Mouse (Mus musculus): Measurements from ENCODE around the gene Nox3. TPM values are rescaled to one million over a fixed set of nuclear protein-coding genes. Genes with fewer than 3 reads are reported as not detected.

The Nox3 gene
- under 1 TPM in 1 of 26 experiments, not detected in 25; 0.61 TPM for total RNA-seq (2018; cell fraction: chromatin; rRNA removed)
- under 1 TPM in 1 of 26 experiments, not detected in 25; 0.05 TPM for total RNA-seq (2018; cell fraction: cytosol; rRNA removed)
- total RNA-seq (2018; cell fraction: nucleus; rRNA removed): not detected
- not detected in 3 replicates for polyA plus RNA-seq (2018)

- Histone ChIP-seq H3K36me3 (ENCODE audit: inconsistent target) (no peaks in the 10 kb centered on the region), H3K79me2 (ENCODE audit: inconsistent target) (no peaks in the 10 kb centered on the region), H3K4me3 (ENCODE audit: inconsistent target) (no peak within 1 kb of the TSS), H3K27ac (no peak within 1 kb of the TSS)
- 90% methylated on average over 9 of the region's 9 CpGs for WGBS (ENCODE audit: missing documents)
These were observed at the start of gene Nox3 for GRCm38 (mm10) chr17:3696161-3696560. Nox3 (minus strand) TSS chr17:3696261.

GRCm38 (mm10) chr17:3744402-3744801 lies 48.3 kb upstream of the Nox3 start:
- no peaks in the 10 kb centered on the region for H3K36me3 ChIP-seq (ENCODE audit: inconsistent target)
- no peaks in the 10 kb centered on the region for H3K79me2 ChIP-seq (ENCODE audit: inconsistent target)
- WGBS (ENCODE audit: missing documents): 17% methylated on average over 2 of the region's 2 CpGs
- no peak overlapping the region for H3K27ac ChIP-seq
- no peak overlapping the region for H3K4me3 ChIP-seq (ENCODE audit: inconsistent target)

- Histone ChIP-seq H3K79me2 (ENCODE audit: inconsistent target) (no peaks in the 10 kb centered on the region), H3K4me3 (ENCODE audit: inconsistent target) (no peak overlapping the region), H3K36me3 (ENCODE audit: inconsistent target) (no peaks in the 10 kb centered on the region), H3K27ac (no peak overlapping the region)
- 90% methylated on average over 2 of the region's 2 CpGs for WGBS (ENCODE audit: missing documents)
These were observed 40.9 kb upstream of the Nox3 start for GRCm38 (mm10) chr17:3736936-3737335.

GRCm38 (mm10) chr17:3734286-3734685 lies 38.2 kb upstream of the Nox3 start:
- no peak overlapping the region for H3K27ac ChIP-seq
- no peak overlapping the region for H3K4me3 ChIP-seq (ENCODE audit: inconsistent target)
- H3K79me2 ChIP-seq (ENCODE audit: inconsistent target): no peaks in the 10 kb centered on the region
- no peaks in the 10 kb centered on the region for H3K36me3 ChIP-seq (ENCODE audit: inconsistent target)

- Histone ChIP-seq H3K79me2 (ENCODE audit: inconsistent target) (no peaks in the 10 kb centered on the region), H3K4me3 (ENCODE audit: inconsistent target) (no peak overlapping the region), H3K36me3 (ENCODE audit: inconsistent target) (no peaks in the 10 kb centered on the region), H3K27ac (no peak overlapping the region)
- WGBS (ENCODE audit: missing documents): 89% methylated on average over 1 of the region's 1 CpGs
These were observed 9.4 kb upstream of the Nox3 start for GRCm38 (mm10) chr17:3705350-3705930.

GRCm38 (mm10) chr17:3702320-3702719 lies 6.3 kb upstream of the Nox3 start:
- H3K4me3 ChIP-seq (ENCODE audit: inconsistent target): no peak overlapping the region
- 79% methylated on average over 2 of the region's 3 CpGs for WGBS (ENCODE audit: missing documents)
- no peaks in the 10 kb centered on the region for H3K79me2 ChIP-seq (ENCODE audit: inconsistent target)
- H3K36me3 ChIP-seq (ENCODE audit: inconsistent target): no peaks in the 10 kb centered on the region
- no peak overlapping the region for H3K27ac ChIP-seq

- no peaks in the 10 kb centered on the region for H3K36me3 ChIP-seq (ENCODE audit: inconsistent target)
These were observed 3.2 kb downstream of the Nox3 start for GRCm38 (mm10) chr17:3692817-3693216.

GRCm38 (mm10) chr17:3690499-3691258 lies 5.4 kb downstream of the Nox3 start:
- no peaks in the 10 kb centered on the region for H3K36me3 ChIP-seq (ENCODE audit: inconsistent target)
- no peak overlapping the region for H3K4me3 ChIP-seq (ENCODE audit: inconsistent target)
- no peaks in the 10 kb centered on the region for H3K79me2 ChIP-seq (ENCODE audit: inconsistent target)
- 25% methylated on average over 8 of the region's 8 CpGs for WGBS (ENCODE audit: missing documents)
- H3K27ac ChIP-seq: no peak overlapping the region

More at GRCm38 (mm10) chr17:3692817-3693216, 3.2 kb downstream of the Nox3 start:
- Histone ChIP-seq H3K27ac (no peak overlapping the region), H3K79me2 (ENCODE audit: inconsistent target) (no peaks in the 10 kb centered on the region), H3K4me3 (ENCODE audit: inconsistent target) (no peak overlapping the region)
- 88% methylated on average over 8 of the region's 8 CpGs for WGBS (ENCODE audit: missing documents)

- Histone ChIP-seq H3K36me3 (ENCODE audit: inconsistent target) (no peaks in the 10 kb centered on the region), H3K79me2 (ENCODE audit: inconsistent target) (no peaks in the 10 kb centered on the region), H3K27ac (no peak overlapping the region), H3K4me3 (ENCODE audit: inconsistent target) (no peak overlapping the region)
- WGBS (ENCODE audit: missing documents): 68% methylated on average over 3 of the region's 3 CpGs
These were observed 12.4 kb downstream of the Nox3 start for GRCm38 (mm10) chr17:3683662-3684061.

- no peaks in the 10 kb centered on the region for H3K79me2 ChIP-seq (ENCODE audit: inconsistent target)
- H3K36me3 ChIP-seq (ENCODE audit: inconsistent target): no peaks in the 10 kb centered on the region
- no peak overlapping the region for H3K27ac ChIP-seq
- no peak overlapping the region for H3K4me3 ChIP-seq (ENCODE audit: inconsistent target)
- WGBS (ENCODE audit: missing documents): 82% methylated on average over 4 of the region's 4 CpGs
These were observed 26.8 kb downstream of the Nox3 start for GRCm38 (mm10) chr17:3669226-3669625.

- WGBS (ENCODE audit: missing documents): 94% methylated on average over 4 of the region's 4 CpGs
These were observed 28.8 kb downstream of the Nox3 start for GRCm38 (mm10) chr17:3667287-3667686.

GRCm38 (mm10) chr17:3665321-3665720 lies 30.7 kb downstream of the Nox3 start:
- 90% methylated on average over 4 of the region's 4 CpGs for WGBS (ENCODE audit: missing documents)
- Histone ChIP-seq H3K4me3 (ENCODE audit: inconsistent target) (no peak overlapping the region), H3K36me3 (ENCODE audit: inconsistent target) (no peaks in the 10 kb centered on the region), H3K27ac (no peak overlapping the region), H3K79me2 (ENCODE audit: inconsistent target) (no peaks in the 10 kb centered on the region)

More at GRCm38 (mm10) chr17:3667287-3667686, 28.8 kb downstream of the Nox3 start:
- Histone ChIP-seq H3K36me3 (ENCODE audit: inconsistent target) (no peaks in the 10 kb centered on the region), H3K27ac (no peak overlapping the region), H3K79me2 (ENCODE audit: inconsistent target) (no peaks in the 10 kb centered on the region), H3K4me3 (ENCODE audit: inconsistent target) (no peak overlapping the region)

GRCm38 (mm10) chr17:3659497-3659896 lies 36.6 kb downstream of the Nox3 start:
- WGBS (ENCODE audit: missing documents): 87% methylated on average over 5 of the region's 5 CpGs
- no peaks in the 10 kb centered on the region for H3K36me3 ChIP-seq (ENCODE audit: inconsistent target)
- H3K79me2 ChIP-seq (ENCODE audit: inconsistent target): no peaks in the 10 kb centered on the region
- no peak overlapping the region for H3K27ac ChIP-seq
- no peak overlapping the region for H3K4me3 ChIP-seq (ENCODE audit: inconsistent target)

- 80% methylated on average over 3 of the region's 3 CpGs for WGBS (ENCODE audit: missing documents)
- no peaks in the 10 kb centered on the region for H3K79me2 ChIP-seq (ENCODE audit: inconsistent target)
- H3K4me3 ChIP-seq (ENCODE audit: inconsistent target): no peak overlapping the region
- no peaks in the 10 kb centered on the region for H3K36me3 ChIP-seq (ENCODE audit: inconsistent target)
- no peak overlapping the region for H3K27ac ChIP-seq
These were observed 45.7 kb downstream of the Nox3 start for GRCm38 (mm10) chr17:3650377-3650776.

GRCm38 (mm10) chr17:3643582-3643981 lies 52.5 kb downstream of the Nox3 start:
- Histone ChIP-seq H3K4me3 (ENCODE audit: inconsistent target) (no peak overlapping the region), H3K27ac (no peak overlapping the region), H3K36me3 (ENCODE audit: inconsistent target) (no peaks in the 10 kb centered on the region), H3K79me2 (ENCODE audit: inconsistent target) (no peaks in the 10 kb centered on the region)
- 89% methylated on average over 2 of the region's 2 CpGs for WGBS (ENCODE audit: missing documents)

Measured in macrophage (primary cell).